In genomic region chr2:101472449-101473115, GRCm38 (mm10) we compare ENCODE assay signal across 9 mouse cellular contexts.
DNase-seq lines count a peak whose midpoint lies in the region; ATAC-seq and TF ChIP-seq lines count a peak whose summit lies in the region.
"Had no signal": no experiment of that assay in that cellular context is flagged by ENCODE, and none has a peak within 500 bp of the region (broad histone marks: within the 10 kb centered on the region; RNA-seq: fewer than 3 reads in every experiment).

No protein-coding gene starts in this region.

- H3K4me1 ChIP-seq in embryonic fibroblast, embryonic 13.5 days (ENCODE audit: control insufficient read depth, insufficient read depth, low read length): no peaks in the 10 kb centered on the region
- H3K4me1 ChIP-seq in heart, postnatal 0 days (ENCODE audit: control insufficient read depth, insufficient read depth): no peaks in the 10 kb centered on the region
- H3K4me1 ChIP-seq in liver, embryonic 14.5 days (replicated peaks; ENCODE audit: control insufficient read depth in 2 of 2, insufficient read depth in 2 of 2, low read length in 1 of 2): no peaks in the 10 kb centered on the region
- no peaks in the 10 kb centered on the region for H3K4me1 ChIP-seq in neural tube, embryonic 13.5 days (replicated peaks)
- H3K4me1 ChIP-seq: heart, embryonic 13.5 days had no signal

- H3K4me3 ChIP-seq in embryonic fibroblast, embryonic 13.5 days (ENCODE audit: insufficient read depth, low read length): no peak overlapping the region
- H3K4me3 ChIP-seq in heart, postnatal 0 days (ENCODE audit: low read depth, low read length): no peak overlapping the region
- no peak overlapping the region for H3K4me3 ChIP-seq in liver, embryonic 14.5 days (ENCODE audit: insufficient read depth in 1 of 2, low read depth in 2 of 2, low read length in 2 of 2)
- H3K4me3 ChIP-seq in neural tube, embryonic 13.5 days: no peak overlapping the region
- H3K4me3 ChIP-seq: heart, embryonic 13.5 days had no signal

- peak; percentile 91 for ATAC-seq in CD4-positive, CD25-positive, alpha-beta regulatory T cell, adult 4 months
- no peak for ATAC-seq in heart, postnatal 0 days (ENCODE audit: insufficient read depth, low read depth)
- ATAC-seq in liver, embryonic 14.5 days (ENCODE audit: insufficient read depth): 0 out of 2 replicates have a peak, but pooled peaks have one; percentile 37
- peak; percentile 78 for ATAC-seq in neural tube, embryonic 13.5 days (ENCODE audit: low read depth)

- TF ChIP-seq POLR2A in embryonic fibroblast, embryonic 13.5 days (IDR thresholded peaks at IDR 0.05; ENCODE audit: low read depth, low read length): no peak

- peak; percentile 37 to 73 for DNase-seq in adrenal gland, postnatal 4 days (ENCODE audit: low spot score in 2 of 2)
- peak; percentile 76 for DNase-seq in heart, postnatal 0 days (ENCODE audit: low spot score)
- DNase-seq in kidney, postnatal 14 days: peak; percentile 88
- peak; percentile 60 to 64 (median 61) for DNase-seq in liver, embryonic 14.5 days (ENCODE audit: low read depth in 3 of 3, low spot score in 3 of 3)
- peak; percentile 90 for DNase-seq in testis, postnatal 10 days (ENCODE audit: low spot score)

- H3K4me2 ChIP-seq in heart, postnatal 0 days (ENCODE audit: low read depth, low read length): no peak overlapping the region
- H3K4me2 ChIP-seq in liver, embryonic 14.5 days (ENCODE audit: low read depth): no peak overlapping the region
- no peak overlapping the region for H3K4me2 ChIP-seq in neural tube, embryonic 13.5 days
- H3K4me2 ChIP-seq: heart, embryonic 13.5 days had no signal

- H3K27ac ChIP-seq in embryonic fibroblast, embryonic 13.5 days (ENCODE audit: insufficient read depth, low read length): no peak overlapping the region
- H3K27ac ChIP-seq in heart, postnatal 0 days (ENCODE audit: low read depth): no peak overlapping the region
- H3K27ac ChIP-seq in liver, embryonic 14.5 days: no peak overlapping the region
- H3K27ac ChIP-seq in neural tube, embryonic 13.5 days (replicated peaks): no peak overlapping the region
- H3K27ac ChIP-seq: heart, embryonic 13.5 days had no signal

- no peak overlapping the region for H3K9ac ChIP-seq in heart, postnatal 0 days (replicated peaks; ENCODE audit: low read depth, low read length)
- H3K9ac ChIP-seq in liver, embryonic 14.5 days (replicated peaks): no peak overlapping the region
- no peak overlapping the region for H3K9ac ChIP-seq in neural tube, embryonic 13.5 days
- H3K9ac ChIP-seq: heart, embryonic 13.5 days had no signal

- TF ChIP-seq EP300 in heart, postnatal 0 days (IDR thresholded peaks at IDR 0.05; ENCODE audit: low read depth): no peak
- no peak for TF ChIP-seq EP300 in liver, embryonic 14.5 days (IDR thresholded peaks at IDR 0.05; ENCODE audit: low read depth)

- H3K36me3 ChIP-seq in heart, postnatal 0 days (replicated peaks; ENCODE audit: control insufficient read depth, insufficient read depth, low read length): no peaks in the 10 kb centered on the region
- H3K36me3 ChIP-seq in liver, embryonic 14.5 days (replicated peaks; ENCODE audit: control insufficient read depth, insufficient read depth, low read depth): no peaks in the 10 kb centered on the region
- H3K36me3 ChIP-seq in neural tube, embryonic 13.5 days: no peaks in the 10 kb centered on the region
- H3K36me3 ChIP-seq: heart, embryonic 13.5 days had no signal

- peak; percentile 98 for TF ChIP-seq CTCF in embryonic fibroblast, embryonic 13.5 days (IDR thresholded peaks at IDR 0.05; ENCODE audit: borderline replicate concordance, insufficient read depth, low read length)
- TF ChIP-seq CTCF in heart, postnatal 0 days (IDR thresholded peaks at IDR 0.05; ENCODE audit: low read depth): peak; percentile 97
- TF ChIP-seq CTCF in liver, embryonic 14.5 days (IDR thresholded peaks at IDR 0.05; ENCODE audit: low read depth): peak; percentile 94

- H3K9me3 ChIP-seq in heart, postnatal 0 days (replicated peaks; ENCODE audit: control insufficient read depth, low read length): no peaks in the 10 kb centered on the region
- H3K9me3 ChIP-seq in liver, embryonic 14.5 days (ENCODE audit: control insufficient read depth, low read length): no peaks in the 10 kb centered on the region
- H3K9me3 ChIP-seq in neural tube, embryonic 13.5 days: no peaks in the 10 kb centered on the region
- H3K9me3 ChIP-seq: heart, embryonic 13.5 days had no signal

- no peaks in the 10 kb centered on the region for H3K27me3 ChIP-seq in heart, postnatal 0 days (ENCODE audit: control insufficient read depth, insufficient read depth, low read length)
- H3K27me3 ChIP-seq in liver, embryonic 14.5 days (ENCODE audit: control insufficient read depth, insufficient read depth, low read length): no peaks in the 10 kb centered on the region
- no peaks in the 10 kb centered on the region for H3K27me3 ChIP-seq in neural tube, embryonic 13.5 days
- H3K27me3 ChIP-seq: heart, embryonic 13.5 days had no signal

- 33% methylated on average over 8 of the region's 8 CpGs for WGBS in heart, postnatal 0 days
- 24% methylated on average over 8 of the region's 8 CpGs for WGBS in liver, embryonic 14.5 days (ENCODE audit: insufficient replicate concordance)
- 34% methylated on average over 8 of the region's 8 CpGs for WGBS in neural tube, embryonic 13.5 days
